Mouse (Mus musculus) limb, embryonic 11.5 days (tissue): ENCODE data around the gene Zfp629. TPM values are rescaled to one million over a fixed set of nuclear protein-coding genes. Genes with fewer than 3 reads are reported as not detected.
A peak's percentile ranks its signal among the peaks of the same experiment; 100 is the strongest.

ENCODE experiments used
- ATAC-seq: fragments of 200-750 bp; cut with Nextera tagmentation; 2 replicates; pipeline ENCODE4 v1.8.0; 2017; ENCODE audit warnings: low read depth; ENCODE audit not compliant: insufficient number of reproducible peaks, low FRiP score, low TSS enrichment
- DNase-seq: peaks from one replicate; pipeline ENCODE4 v3.0.0-alpha.2; 2015; ENCODE audit warnings: low spot score
- H3K27ac ChIP-seq: fragments of 300-500 bp; sonication (generic); replicated peaks from 2 replicates; pipeline ENCODE4 v1.5.1; 2014; ENCODE audit warnings: low read depth, mild to moderate bottlenecking, low read length
- H3K27me3 ChIP-seq: fragments of 300-500 bp; sonication (generic); 2 replicates; pipeline ENCODE4 v1.6.1; 2014; ENCODE audit warnings: mild to moderate bottlenecking, low read length, mixed read lengths; ENCODE audit not compliant: control insufficient read depth, insufficient read depth
- H3K36me3 ChIP-seq: fragments of 300-500 bp; sonication (generic); 2 replicates; pipeline ENCODE4 v1.6.1; 2014; ENCODE audit warnings: mild to moderate bottlenecking, low read length, moderate library complexity, mixed read lengths; ENCODE audit not compliant: control insufficient read depth, insufficient read depth
- H3K4me1 ChIP-seq: fragments of 300-500 bp; sonication (generic); 2 replicates; pipeline ENCODE4 v1.6.1; 2014; ENCODE audit warnings: low read length, mixed read lengths; ENCODE audit not compliant: control insufficient read depth, insufficient read depth
- H3K4me2 ChIP-seq: fragments of 300-500 bp; sonication (generic); 2 replicates; pipeline ENCODE4 v1.6.1; 2014; ENCODE audit warnings: low read depth, mild to moderate bottlenecking, moderate library complexity; ENCODE audit not compliant: severe bottlenecking
- H3K4me3 ChIP-seq: fragments of 300-500 bp; sonication (generic); 2 replicates; pipeline ENCODE4 v1.5.1; 2014; ENCODE audit warnings: low read depth, low read length
- H3K9ac ChIP-seq: fragments of 300-500 bp; sonication (generic); 2 replicates; pipeline ENCODE4 v1.6.1; 2014; ENCODE audit warnings: mild to moderate bottlenecking, low read length
- H3K9me3 ChIP-seq: fragments of 300-500 bp; sonication (generic); 2 replicates; pipeline ENCODE4 v1.6.1; 2016; ENCODE audit warnings: low read length; ENCODE audit not compliant: control insufficient read depth
- WGBS: fragments of 180-500 bp; shearing (Covaris S2); extraction: QIAGEN DNeasy Blood & Tissue Kit; methylation state at CpG from one replicate; pipeline ENCODE4 v1.1.7; 2014; 5-methylcytosine and 5-hydroxymethylcytosine counted together
- polyA plus RNA-seq: library from polyadenylated mRNA; unstranded; fragments of >200 nt; fragmentation: Nextera tagmentation; extraction: Ambion mirVana; gene quantifications from 2 replicates; pipeline ENCODE4 v1.2.1, GENCODE M21; 2014

Zfp629 gene
- polyA plus RNA-seq: 28.0 and 31.8 TPM in 2 replicates

- Histone ChIP-seq H3K4me2 (peak within 1 kb of the TSS; percentile 68), H3K9me3 (no peaks in the 10 kb centered on the region), H3K36me3 (peaks cover 20% of the 10 kb centered on the region), H3K27ac (peak within 1 kb of the TSS; percentile 72), H3K4me1 (no peaks in the 10 kb centered on the region), H3K4me3 (peak within 1 kb of the TSS; percentile 100), H3K27me3 (no peaks in the 10 kb centered on the region), H3K9ac (peak within 1 kb of the TSS; percentile 97)
- under 1% methylated on average over 43 of the region's 50 CpGs for WGBS
- ATAC-seq (peak; percentile 90), DNase-seq (peak; percentile 92)
Observed at GRCm38 (mm10) chr7:127614891-127615843, at the start of gene Zfp629. TSS of gene Zfp629 (minus strand) at chr7:127615797.

- Histone ChIP-seq H3K4me1 (no peaks in the 10 kb centered on the region), H3K9ac (no peak overlapping the region), H3K9me3 (no peaks in the 10 kb centered on the region), H3K4me2 (no peak overlapping the region), H3K4me3 (no peak overlapping the region), H3K36me3 (peaks cover 5% of the 10 kb centered on the region; the same call in 1 of the 2 replicates), H3K27me3 (no peaks in the 10 kb centered on the region), H3K27ac (no peak overlapping the region)
- 88% methylated on average over 6 of the region's 6 CpGs for WGBS
- DNase-seq: no peak
- no peak for ATAC-seq
Observed at GRCm38 (mm10) chr7:127662926-127663325, 47.3 kb upstream of the Zfp629 start.

- peaks cover 4% of the 10 kb centered on the region; the same call in 1 of the 2 replicates for H3K36me3 ChIP-seq
- H3K27ac ChIP-seq: no peak overlapping the region
- no peak for ATAC-seq
- DNase-seq: no peak
- no peaks in the 10 kb centered on the region for H3K4me1 ChIP-seq
- H3K9ac ChIP-seq: no peak overlapping the region
- no peak overlapping the region for H3K4me3 ChIP-seq
- H3K9me3 ChIP-seq: no peaks in the 10 kb centered on the region
- 81% methylated on average over 6 of the region's 6 CpGs for WGBS
- no peaks in the 10 kb centered on the region for H3K27me3 ChIP-seq
- no peak overlapping the region for H3K4me2 ChIP-seq
Observed at GRCm38 (mm10) chr7:127661833-127662232, 46.2 kb upstream of the Zfp629 start.

GRCm38 (mm10) chr7:127660882-127661281 lies 45.3 kb upstream of the Zfp629 start:
- Histone ChIP-seq H3K4me1 (no peaks in the 10 kb centered on the region), H3K36me3 (no peaks in the 10 kb centered on the region)
- DNase-seq: no peak

GRCm38 (mm10) chr7:127656946-127657345 lies 41.3 kb upstream of the Zfp629 start:
- Histone ChIP-seq H3K27me3 (no peaks in the 10 kb centered on the region), H3K4me2 (no peak overlapping the region), H3K4me3 (no peak overlapping the region), H3K27ac (no peak overlapping the region), H3K9ac (no peak overlapping the region), H3K36me3 (no peaks in the 10 kb centered on the region), H3K9me3 (no peaks in the 10 kb centered on the region), H3K4me1 (peaks cover 4% of the 10 kb centered on the region; the same call in 1 of the 2 replicates)
- WGBS: 30% methylated on average over 4 of the region's 4 CpGs
- no peak for ATAC-seq
- peak; percentile 85 for DNase-seq

More at GRCm38 (mm10) chr7:127660882-127661281, 45.3 kb upstream of the Zfp629 start:
- H3K4me3 ChIP-seq: no peak overlapping the region
- 88% methylated on average over 3 of the region's 3 CpGs for WGBS
- H3K9me3 ChIP-seq: no peaks in the 10 kb centered on the region
- H3K9ac ChIP-seq: no peak overlapping the region
- no peaks in the 10 kb centered on the region for H3K27me3 ChIP-seq
- H3K27ac ChIP-seq: no peak overlapping the region
- H3K4me2 ChIP-seq: no peak overlapping the region
- ATAC-seq: no peak

GRCm38 (mm10) chr7:127654318-127654717 lies 38.7 kb upstream of the Zfp629 start:
- Histone ChIP-seq H3K27ac (no peak overlapping the region), H3K9me3 (no peaks in the 10 kb centered on the region), H3K27me3 (no peaks in the 10 kb centered on the region), H3K4me1 (peaks cover 5% of the 10 kb centered on the region; the same call in 1 of the 2 replicates), H3K4me2 (no peak overlapping the region), H3K9ac (no peak overlapping the region), H3K4me3 (no peak overlapping the region), H3K36me3 (no peaks in the 10 kb centered on the region)
- DNase-seq (no peak), ATAC-seq (no peak)
- 85% methylated on average over 10 of the region's 10 CpGs for WGBS

- WGBS: 9% methylated on average over 18 of the region's 18 CpGs
- ATAC-seq (no peak), DNase-seq (peak; percentile 75)
- Histone ChIP-seq H3K36me3 (no peaks in the 10 kb centered on the region), H3K4me1 (peaks cover 5% of the 10 kb centered on the region; the same call in 1 of the 2 replicates), H3K9ac (peak overlapping the region; percentile 51), H3K9me3 (no peaks in the 10 kb centered on the region), H3K27ac (0 out of 2 replicates have a peak overlapping the region, but pooled peaks have one; percentile 10), H3K27me3 (no peaks in the 10 kb centered on the region), H3K4me2 (peak overlapping the region; percentile 39), H3K4me3 (no peak overlapping the region)
Observed at GRCm38 (mm10) chr7:127652050-127652449, 36.5 kb upstream of the Zfp629 start.

- Histone ChIP-seq H3K4me2 (no peak overlapping the region), H3K9ac (no peak overlapping the region; the same call in 1 of the 2 replicates), H3K4me1 (peaks cover 5% of the 10 kb centered on the region; the same call in 1 of the 2 replicates), H3K27me3 (no peaks in the 10 kb centered on the region), H3K9me3 (no peaks in the 10 kb centered on the region), H3K36me3 (no peaks in the 10 kb centered on the region), H3K4me3 (no peak overlapping the region), H3K27ac (no peak overlapping the region)
- DNase-seq (no peak), ATAC-seq (no peak)
- 69% methylated on average over 2 of the region's 3 CpGs for WGBS
Observed at GRCm38 (mm10) chr7:127651624-127652023, 36.0 kb upstream of the Zfp629 start.
